Mouse (Mus musculus) liver, embryonic 14.5 days (tissue): ENCODE results near the gene Stag1. TPM values are rescaled to one million over a fixed set of nuclear protein-coding genes. Genes with fewer than 3 reads are reported as not detected.

Source experiments
- ATAC-seq: fragments of 200-750 bp; cut with Nextera tagmentation; 2 replicates; pipeline ENCODE4 v1.8.0; 2017; ENCODE audit warnings: moderate number of reproducible peaks, mild to moderate bottlenecking, moderate library complexity; ENCODE audit not compliant: insufficient read depth
- DNase-seq, 3 experiments: peaks; one replicate each; pipeline ENCODE4 v3.0.0-alpha.2; 2012 to 2013; ENCODE audit warnings: low read depth in 3 of 3, low spot score in 3 of 3
- H3K27ac ChIP-seq: fragments of 300-500 bp; sonication (generic); 2 replicates; pipeline ENCODE4 v1.5.1; 2014; ENCODE audit warnings: moderate library complexity, mild to moderate bottlenecking, control low read depth, inconsistent platforms
- H3K27me3 ChIP-seq: fragments of 300-500 bp; sonication (generic); 2 replicates; pipeline ENCODE4 v1.6.1; 2014; ENCODE audit warnings: mild to moderate bottlenecking, low read length, moderate library complexity; ENCODE audit not compliant: control insufficient read depth, insufficient read depth
- H3K36me3 ChIP-seq: fragments of 300-500 bp; sonication (generic); replicated peaks from 2 replicates; pipeline ENCODE4 v1.6.1; 2014; ENCODE audit warnings: low read depth; ENCODE audit not compliant: control insufficient read depth, insufficient read depth
- H3K4me1 ChIP-seq, 2 experiments: fragments of 200-500 bp in 1 of 2; fragments of 300-500 bp in 1 of 2; sonication (generic) in 1 of 2; replicated peaks; 2 replicates each; pipeline ENCODE4 v1.6.1; 2012 to 2014; ENCODE audit warnings: antibody characterized with exemption in 1 of 2, inconsistent platforms in 1 of 2, low read length in 1 of 2; ENCODE audit not compliant: control insufficient read depth in 2 of 2, insufficient read depth in 2 of 2
- H3K4me2 ChIP-seq: fragments of 300-500 bp; sonication (generic); 2 replicates; pipeline ENCODE4 v1.6.1; 2014; ENCODE audit warnings: low read depth, mild to moderate bottlenecking, control low read depth, moderate library complexity
- H3K4me3 ChIP-seq, 2 experiments: fragments of 200-500 bp in 1 of 2; fragments of 300-500 bp in 1 of 2; sonication (generic) in 1 of 2; 2 replicates each; pipeline ENCODE4 v1.5.1; 2012 to 2014; ENCODE audit warnings: low read depth in 2 of 2, low read length in 2 of 2, mild to moderate bottlenecking in 2 of 2, control low read depth in 1 of 2, inconsistent platforms in 1 of 2, moderate library complexity in 1 of 2; ENCODE audit not compliant: insufficient read depth in 1 of 2
- H3K9ac ChIP-seq: fragments of 300-500 bp; sonication (generic); replicated peaks from 2 replicates; pipeline ENCODE4 v1.6.1; 2014; ENCODE audit warnings: mild to moderate bottlenecking, control low read depth, moderate library complexity
- H3K9me3 ChIP-seq: fragments of 300-500 bp; sonication (generic); 2 replicates; pipeline ENCODE4 v1.6.1; 2016; ENCODE audit warnings: low read length, mixed read lengths; ENCODE audit not compliant: control insufficient read depth
- CTCF ChIP-seq: IDR thresholded peaks from 2 replicates; pipeline ENCODE4 v1.5.1; 2016; ENCODE audit warnings: antibody characterized with exemption, low read depth, control low read depth
- EP300 ChIP-seq: IDR thresholded peaks from 2 replicates; pipeline ENCODE4 v1.6.1; 2016; ENCODE audit warnings: antibody characterized with exemption, low read depth
- WGBS: fragments of 180-500 bp; shearing (Covaris S2); extraction: QIAGEN DNeasy Blood & Tissue Kit; methylation state at CpG from one replicate; pipeline ENCODE4 v1.1.7; 2014; ENCODE audit not compliant: insufficient replicate concordance; 5-methylcytosine and 5-hydroxymethylcytosine counted together
- polyA plus RNA-seq, 2 experiments: library from polyadenylated mRNA; depleted of rRNA in 1 of 2; stranded (reverse) in 1 of 2; unstranded in 1 of 2; fragments of >200 nt; fragmentation: Nextera tagmentation in 1 of 2; extraction: Ambion mirVana in 1 of 2; gene quantifications; 2 replicates each; pipeline versions ENCODE4 v1.2.1 to v1.2.3; 2012 to 2014

The Stag1 gene
- polyA plus RNA-seq, 2 experiments = 11.6 to 18.2 TPM

DNA sequence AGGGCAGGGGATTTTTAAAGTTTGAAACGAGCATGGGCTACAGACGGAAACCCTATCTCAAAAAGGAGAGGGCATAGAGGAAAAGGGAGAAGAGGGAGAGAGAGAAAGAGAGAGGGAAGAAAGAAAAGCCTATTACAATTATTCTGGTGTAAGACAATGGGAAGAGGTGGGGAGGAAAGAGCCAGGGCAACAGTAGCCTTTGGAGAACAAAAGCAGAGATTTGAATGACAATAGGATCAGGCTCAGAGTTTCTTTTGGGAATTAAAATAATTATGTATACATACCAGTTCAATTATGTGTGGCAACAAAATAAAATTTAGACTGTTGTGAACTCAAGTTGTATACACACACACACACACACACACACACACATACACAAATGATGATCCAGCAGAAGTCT, 43.2 kb downstream of the Stag1 start:
- no peak for ATAC-seq
- DNase-seq = no peak
- H3K4me2 ChIP-seq = no peak overlapping the region
- H3K4me1 ChIP-seq = peaks cover 11 to 13% of the 10 kb centered on the region in 2 experiments
- no peaks in the 10 kb centered on the region for H3K9me3 ChIP-seq
- no peak overlapping the region for H3K4me3 ChIP-seq
- H3K27me3 ChIP-seq = no peaks in the 10 kb centered on the region
- WGBS = 78% methylated on average over 2 of the region's 2 CpGs
- H3K9ac ChIP-seq = no peak overlapping the region
- TF ChIP-seq EP300 (no peak), CTCF (no peak)
- no peaks in the 10 kb centered on the region for H3K36me3 ChIP-seq
- no peak overlapping the region for H3K27ac ChIP-seq

DNA sequence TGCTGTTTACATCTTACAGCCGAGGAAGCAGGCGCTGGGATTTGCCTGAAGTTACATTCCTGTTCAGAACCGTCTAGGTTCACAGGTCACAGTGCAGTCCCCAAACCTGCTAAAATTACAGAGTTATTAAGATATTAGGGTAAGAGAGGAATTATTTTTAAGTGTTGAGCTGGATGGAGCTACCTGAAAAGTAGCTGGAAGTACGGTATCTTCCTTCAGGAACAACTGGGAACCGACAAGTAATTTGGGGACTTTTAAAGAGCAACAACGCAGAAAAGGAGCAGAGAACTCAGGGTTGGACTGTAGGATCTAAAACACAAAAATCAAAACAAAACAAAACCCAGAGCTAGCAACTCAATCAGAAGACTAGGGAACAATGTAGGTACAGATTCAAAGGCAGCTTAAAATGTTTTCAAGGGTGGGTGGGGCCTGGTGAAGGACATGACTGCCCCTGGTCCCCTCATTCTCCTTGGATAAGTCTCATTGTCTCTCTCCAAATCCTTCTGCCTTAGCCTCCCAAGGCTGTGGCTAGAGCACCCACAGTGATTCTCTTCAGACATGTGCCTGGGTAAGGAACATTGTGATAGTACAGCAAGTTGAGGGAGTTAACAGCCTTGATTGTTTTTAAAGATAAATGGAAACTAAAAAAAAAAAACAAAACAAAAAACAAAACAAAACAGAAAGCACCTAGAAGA, 43.9 kb downstream of the Stag1 start:
- WGBS = 76% methylated on average over 6 of the region's 6 CpGs
- Histone ChIP-seq H3K27ac (peak overlapping the region; percentile 94; the same call in 1 of the 2 replicates), H3K4me3 (peak overlapping the region; percentile 36 to 97; a peak in 3 of 4 replicates), H3K27me3 (no peaks in the 10 kb centered on the region), H3K4me1 (peaks cover 11 to 14% of the 10 kb centered on the region in 2 experiments), H3K9me3 (no peaks in the 10 kb centered on the region), H3K4me2 (peak overlapping the region; percentile 99), H3K36me3 (no peaks in the 10 kb centered on the region), H3K9ac (peak overlapping the region; percentile 76)
- DNase-seq = no peak
- no peak for ATAC-seq
- no peak for TF ChIP-seq CTCF
- TF ChIP-seq EP300 = no peak

DNA sequence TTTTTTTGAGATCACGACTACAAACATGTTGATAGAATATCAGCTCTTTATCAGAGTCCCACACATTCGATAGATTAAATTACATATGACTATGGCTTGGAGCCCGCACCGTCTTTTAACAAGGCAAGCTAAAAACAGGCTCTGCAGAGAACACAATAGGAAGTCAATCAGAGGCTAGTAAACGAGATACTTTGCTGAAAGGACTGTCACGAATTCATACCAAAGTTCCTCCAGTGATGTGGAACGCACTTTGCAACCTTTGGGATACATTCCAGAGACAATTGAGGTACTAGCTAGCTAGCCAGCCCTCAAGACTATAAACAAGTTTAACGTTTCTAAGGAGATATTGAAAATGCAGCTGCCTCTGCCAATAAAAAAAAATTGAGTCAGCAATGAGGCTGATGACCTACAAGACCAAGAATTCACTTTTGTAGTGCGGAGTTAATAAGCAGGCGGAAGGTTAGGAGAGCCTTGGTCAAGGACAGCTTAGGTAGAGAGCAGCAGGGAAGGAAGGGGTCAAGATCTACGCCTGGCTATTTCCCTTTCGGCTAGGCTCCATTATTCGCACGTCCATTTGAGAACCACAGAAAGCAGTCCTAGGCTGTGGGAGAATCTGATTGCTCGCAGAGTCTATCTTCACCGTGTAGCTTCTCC, 44.7 kb downstream of the Stag1 start:
- 1% methylated on average over 16 of the region's 16 CpGs for WGBS
- H3K4me3 ChIP-seq = peak overlapping the region; percentile 92 to 97
- TF ChIP-seq CTCF = no peak
- 0 out of 2 replicates have a peak, but pooled peaks have one; percentile 15 for TF ChIP-seq EP300
- peak in 2 of 3 experiments; percentile 13 to 26 for DNase-seq
- H3K36me3 ChIP-seq = no peaks in the 10 kb centered on the region
- H3K4me2 ChIP-seq = peak overlapping the region; percentile 99
- H3K9ac ChIP-seq = peak overlapping the region; percentile 76
- H3K27me3 ChIP-seq = no peaks in the 10 kb centered on the region
- H3K27ac ChIP-seq = peak overlapping the region; percentile 94
- H3K4me1 ChIP-seq = peaks cover 11 to 19% of the 10 kb centered on the region in 2 experiments
- H3K9me3 ChIP-seq = no peaks in the 10 kb centered on the region
- no peak for ATAC-seq

DNA sequence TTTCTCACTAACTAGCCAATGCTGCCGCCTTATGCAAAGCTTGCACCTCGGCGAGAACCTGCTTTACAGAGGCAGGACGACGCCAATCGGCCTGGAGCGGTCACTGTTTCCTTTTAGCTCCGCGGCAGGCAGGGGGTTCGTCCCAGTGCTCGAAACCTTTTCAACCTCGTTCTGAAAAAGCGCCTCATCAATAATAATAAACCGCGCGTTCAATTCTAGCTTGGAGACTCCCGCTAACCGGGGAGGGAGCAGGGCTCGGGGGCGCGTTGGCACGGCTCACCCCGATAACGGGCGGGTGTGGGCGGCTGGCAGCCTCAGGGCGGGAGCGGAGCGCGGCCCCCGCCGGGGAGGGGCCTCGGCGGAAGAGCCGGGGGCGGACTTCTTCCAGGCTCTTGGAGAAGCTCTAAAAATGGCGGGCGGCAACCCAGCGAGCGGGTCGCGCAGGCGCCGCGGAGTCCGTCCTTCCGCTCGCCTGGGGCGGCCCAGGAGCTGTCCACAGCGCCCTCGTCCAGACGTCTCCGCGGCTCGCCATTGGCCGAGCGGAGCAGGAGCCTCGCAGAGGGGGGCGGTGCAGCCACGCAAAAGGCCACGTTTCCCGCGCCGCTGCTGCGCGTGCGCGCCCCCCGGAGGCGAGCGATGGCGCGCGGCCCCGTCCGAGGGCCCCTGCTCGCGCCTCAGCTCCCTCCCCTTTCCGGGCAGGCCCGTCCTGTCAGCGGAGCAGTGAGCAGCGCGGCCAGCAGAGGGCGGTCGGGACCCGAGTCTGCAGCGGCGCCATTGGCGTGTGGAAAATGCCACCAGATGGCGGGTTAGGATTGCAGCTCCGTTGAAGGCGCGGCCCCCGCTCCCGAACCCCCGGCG, 45.5 kb downstream of the Stag1 start:
- H3K4me2 ChIP-seq = peak overlapping the region; percentile 99
- WGBS = under 1% methylated on average over 94 of the region's 97 CpGs
- H3K4me3 ChIP-seq = peak overlapping the region; percentile 92 to 97
- H3K36me3 ChIP-seq = no peaks in the 10 kb centered on the region
- ATAC-seq (peak; percentile 93), DNase-seq (peak; percentile 92 to 94 (median 93))
- no peaks in the 10 kb centered on the region for H3K9me3 ChIP-seq
- H3K4me1 ChIP-seq = peaks cover 11 to 19% of the 10 kb centered on the region in 2 experiments
- TF ChIP-seq EP300 = peak; percentile 69
- TF ChIP-seq CTCF = peak; percentile 93
- H3K27ac ChIP-seq = peak overlapping the region; percentile 94
- H3K9ac ChIP-seq = peak overlapping the region; percentile 100
- H3K27me3 ChIP-seq = no peaks in the 10 kb centered on the region
